Mouse (Mus musculus) yolk sac, embryonic 10.5 days (tissue): ENCODE measurements at regions not wholly inside any gene's neighbourhood (a gene's known extent, or its start where the extent isn't known, plus 50 kb on each side); places are given as distances from the start of the nearest gene placed in this dataset.

Experiments used
- DNase-seq: peaks from one replicate; pipeline ENCODE4 v3.0.0-alpha.2; 2017; ENCODE audit warnings: low spot score

DNA sequence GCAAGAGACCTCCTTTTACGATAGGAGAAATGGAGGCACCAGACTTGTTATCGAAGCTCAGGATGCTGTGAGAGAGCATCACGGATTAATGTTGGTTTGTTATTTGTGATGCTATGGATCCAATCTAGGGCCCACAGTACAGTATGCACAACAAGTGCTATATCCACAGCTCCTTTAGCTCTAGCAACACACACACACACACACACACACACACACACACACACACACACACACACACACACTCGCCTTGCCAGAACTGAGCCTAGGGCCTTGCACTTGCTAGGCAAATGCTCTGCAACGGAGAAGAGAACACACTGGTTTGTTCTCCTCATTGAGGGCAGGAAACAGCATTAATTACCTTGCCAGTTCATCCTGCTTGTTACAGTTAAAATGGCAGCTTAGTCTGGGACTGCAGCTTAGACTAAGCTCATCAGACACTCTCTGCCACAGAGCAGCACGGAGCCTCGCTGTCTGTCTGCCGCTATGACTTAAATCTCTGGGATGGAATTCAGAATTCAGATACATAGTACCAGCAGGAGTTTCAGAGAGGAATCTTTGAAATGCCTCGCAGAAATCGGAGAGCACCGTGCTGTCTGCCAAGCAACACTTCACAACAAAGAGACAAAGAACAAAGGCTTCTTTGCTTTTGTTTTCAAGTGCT, 285.0 kb downstream of the Rngtt start:
- DNase-seq: no peak

GRCm38 (mm10) chr4:33595763-33596162, 285.7 kb downstream of the Rngtt start:
- DNase-seq: no peak

- no peak for DNase-seq
Observed at GRCm38 (mm10) chr4:33599966-33600365, 289.9 kb downstream of the Rngtt start.

DNA sequence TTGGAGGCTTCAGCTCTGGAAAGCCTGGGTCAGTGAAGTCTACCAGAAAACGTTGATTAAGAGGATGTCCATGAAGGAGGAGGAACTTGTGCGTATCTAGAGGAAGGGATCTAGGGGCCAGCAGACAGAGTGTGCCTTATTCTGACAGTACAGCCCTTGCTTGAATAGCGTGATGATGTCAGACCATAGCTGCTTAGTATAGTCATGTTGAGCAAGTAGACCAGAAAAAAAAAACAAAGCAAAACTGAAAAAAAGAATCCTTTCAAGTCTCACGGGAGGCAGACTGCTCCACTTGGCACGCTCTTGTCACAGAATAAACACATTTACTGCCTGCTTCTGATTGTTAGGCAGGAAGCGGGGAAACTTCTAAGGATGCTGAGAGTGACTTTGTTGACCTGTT, 290.7 kb downstream of the Rngtt start:
- no peak for DNase-seq

GRCm38 (mm10) chr4:33604636-33605035, 294.5 kb downstream of the Rngtt start:
- DNase-seq: no peak

DNA sequence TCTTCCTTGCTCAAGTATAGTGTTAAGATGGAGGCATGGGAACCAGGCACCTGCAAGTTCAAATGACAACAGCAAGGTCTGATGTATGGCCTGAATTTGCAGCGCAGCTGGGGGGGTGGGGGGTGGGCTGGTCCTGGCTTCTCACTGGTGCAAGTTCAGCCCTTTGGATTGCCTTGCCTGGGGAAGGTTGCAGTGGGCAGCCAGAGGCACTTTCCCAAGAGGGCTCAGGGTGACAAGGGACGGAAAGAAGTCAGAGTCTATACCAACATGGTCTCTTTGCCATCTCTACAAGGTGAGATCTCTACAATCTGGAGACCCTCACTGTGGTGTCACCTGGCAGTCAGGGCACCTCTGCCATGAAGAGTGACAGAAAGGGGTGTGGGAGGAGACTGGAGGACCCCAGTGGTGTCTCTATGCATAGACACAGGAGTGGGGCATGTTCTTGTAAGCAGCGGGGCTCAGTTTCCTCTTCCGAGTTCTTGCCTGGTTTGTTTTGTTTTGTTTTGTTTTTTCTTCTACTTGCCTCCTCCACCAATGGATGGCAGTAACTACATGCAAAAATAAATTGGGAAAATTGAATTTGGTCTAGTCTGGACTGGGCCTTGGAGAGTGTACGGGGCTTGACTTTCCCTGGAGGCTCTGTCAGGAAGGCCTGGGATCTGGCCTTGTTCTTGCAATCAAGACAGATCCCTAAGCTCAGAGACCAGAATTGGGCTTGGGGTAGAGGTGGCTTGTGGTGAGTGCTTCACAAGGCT, 284.4 kb upstream of the Cnr1 start:
- DNase-seq: no peak

- no peak for DNase-seq
Observed at GRCm38 (mm10) chr4:33640576-33641255, 283.7 kb upstream of the Cnr1 start.

- no peak for DNase-seq
Observed at GRCm38 (mm10) chr4:33641883-33642282, 282.5 kb upstream of the Cnr1 start.

DNA sequence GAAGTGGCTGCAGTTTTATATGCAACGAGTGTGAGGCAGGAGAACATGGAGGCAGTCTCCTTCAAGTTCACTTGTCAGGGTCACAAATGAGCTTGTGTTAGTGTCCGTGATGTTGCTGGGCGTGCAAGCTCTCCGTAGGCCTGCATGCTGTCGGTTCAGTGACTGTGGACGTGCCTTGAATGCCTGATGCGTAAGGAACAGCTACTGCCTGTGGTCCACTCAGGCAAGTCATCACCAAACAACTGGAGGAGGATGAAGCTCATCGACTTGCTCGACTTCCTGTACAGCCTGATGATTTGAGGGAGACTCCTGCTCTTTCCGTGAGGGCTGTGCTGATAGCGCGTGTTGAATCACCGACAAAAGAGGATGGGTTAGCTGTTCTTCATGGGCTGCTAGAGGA, 281.9 kb upstream of the Cnr1 start:
- no peak for DNase-seq

- DNase-seq: no peak
Observed at GRCm38 (mm10) chr4:33645217-33645616, 279.2 kb upstream of the Cnr1 start.

DNA sequence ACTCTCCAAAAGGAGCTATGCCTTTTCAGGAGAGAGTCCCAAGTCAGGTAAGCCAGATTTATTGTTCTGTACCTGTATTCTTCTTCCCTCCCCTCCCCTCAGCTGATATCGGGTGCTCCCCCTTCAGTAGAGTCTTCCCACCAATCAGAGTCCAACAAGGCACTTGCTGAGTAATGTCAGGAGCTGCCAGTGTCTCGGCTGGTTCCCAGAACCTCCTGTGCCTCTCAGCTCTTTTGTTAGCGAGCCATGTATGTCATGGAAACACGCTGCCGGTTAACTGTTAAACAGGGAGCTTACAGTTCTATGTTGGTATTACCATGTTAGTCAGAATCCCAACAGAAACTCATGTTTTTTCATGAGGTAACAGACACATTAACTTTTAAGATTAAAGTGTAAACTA, 273.1 kb upstream of the Cnr1 start:
- no peak for DNase-seq

DNA sequence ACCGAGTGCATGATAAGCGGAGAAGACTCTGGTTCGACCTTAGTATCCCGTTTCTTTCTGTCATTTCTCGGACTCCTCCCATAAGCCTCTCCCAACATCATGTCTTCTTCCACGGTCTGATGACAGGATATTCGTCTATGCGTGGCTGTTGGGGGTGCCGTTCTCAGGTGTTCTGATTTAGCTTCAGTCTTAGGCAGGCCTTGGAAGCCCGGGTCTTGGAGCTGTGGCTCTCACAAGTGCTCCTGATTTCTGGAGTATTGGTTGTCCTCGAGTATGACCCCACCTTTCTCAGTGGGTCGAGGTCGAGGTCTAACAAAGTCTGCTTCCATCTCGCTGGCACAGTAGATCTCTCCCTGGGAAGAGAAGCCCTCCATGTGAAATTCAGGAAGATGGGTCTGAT, 264.6 kb upstream of the Cnr1 start:
- no peak for DNase-seq

DNA sequence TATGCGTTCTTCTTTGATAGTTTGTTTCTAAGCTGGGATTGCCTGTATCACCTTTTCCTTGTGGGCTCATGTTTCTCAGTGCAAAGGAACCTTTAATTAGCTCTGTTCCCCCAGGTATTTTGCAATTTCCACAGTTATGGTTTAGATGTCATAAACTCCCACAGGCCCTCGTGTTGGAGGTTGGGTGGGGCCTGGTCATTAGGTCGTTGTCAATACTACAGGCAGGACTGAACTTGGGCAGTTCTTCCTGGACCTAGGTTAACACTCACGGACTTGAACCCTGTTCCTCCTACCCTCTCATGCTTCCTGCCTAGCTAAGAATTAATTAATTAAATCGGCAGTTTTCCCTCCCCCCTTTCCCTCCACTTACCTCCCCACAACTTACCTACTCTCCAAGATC, 263.8 kb upstream of the Cnr1 start:
- DNase-seq: no peak

DNA sequence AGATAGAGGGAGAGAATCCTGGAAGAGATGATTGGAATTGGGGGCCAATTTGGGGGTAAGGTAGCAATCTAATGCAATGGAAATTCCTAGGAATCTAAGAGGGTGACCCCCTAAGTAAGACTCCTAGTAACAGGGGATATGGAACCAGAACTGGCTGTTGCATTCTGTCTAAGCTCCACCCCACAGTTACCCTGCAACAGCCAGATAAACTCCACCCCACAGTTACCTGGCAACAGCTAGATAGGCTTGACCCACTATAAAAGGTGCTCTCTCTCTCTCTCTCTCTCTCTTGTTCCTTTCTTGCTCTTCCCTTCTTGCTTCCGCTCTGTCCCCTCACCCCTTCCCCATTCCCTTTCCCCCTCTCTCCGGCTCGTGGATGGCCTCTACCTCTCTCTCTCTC, 262.5 kb upstream of the Cnr1 start:
- DNase-seq: no peak

GRCm38 (mm10) chr4:33662965-33663364, 261.4 kb upstream of the Cnr1 start:
- no peak for DNase-seq

GRCm38 (mm10) chr4:33663616-33664473, 260.5 kb upstream of the Cnr1 start:
- no peak for DNase-seq

- no peak for DNase-seq
Observed at GRCm38 (mm10) chr4:33664474-33664822, 259.9 kb upstream of the Cnr1 start.

- DNase-seq: no peak
Observed at GRCm38 (mm10) chr4:33665250-33665873, 259.0 kb upstream of the Cnr1 start.

GRCm38 (mm10) chr4:33668431-33668830, 256.0 kb upstream of the Cnr1 start:
- no peak for DNase-seq

DNA sequence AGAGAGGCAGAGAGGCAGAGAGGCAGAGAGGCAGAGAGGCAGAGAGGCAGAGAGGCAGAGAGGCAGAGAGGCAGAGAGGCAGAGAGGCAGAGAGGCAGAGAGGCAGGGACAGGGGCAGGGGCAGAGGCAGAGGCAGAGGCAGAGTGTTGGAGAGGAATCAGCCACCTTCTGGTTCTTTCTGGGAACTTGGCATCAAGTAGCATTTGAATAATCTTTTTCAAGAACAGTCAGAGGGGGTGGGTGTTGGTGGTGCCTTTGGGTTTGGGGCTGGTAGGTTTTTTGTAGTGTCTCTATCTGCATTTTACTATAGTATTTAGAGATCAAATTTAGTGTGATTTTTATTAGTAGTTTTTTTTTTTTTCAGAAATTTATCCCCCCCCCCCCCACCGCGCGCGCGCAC, 249.3 kb upstream of the Cnr1 start:
- DNase-seq: no peak

DNA sequence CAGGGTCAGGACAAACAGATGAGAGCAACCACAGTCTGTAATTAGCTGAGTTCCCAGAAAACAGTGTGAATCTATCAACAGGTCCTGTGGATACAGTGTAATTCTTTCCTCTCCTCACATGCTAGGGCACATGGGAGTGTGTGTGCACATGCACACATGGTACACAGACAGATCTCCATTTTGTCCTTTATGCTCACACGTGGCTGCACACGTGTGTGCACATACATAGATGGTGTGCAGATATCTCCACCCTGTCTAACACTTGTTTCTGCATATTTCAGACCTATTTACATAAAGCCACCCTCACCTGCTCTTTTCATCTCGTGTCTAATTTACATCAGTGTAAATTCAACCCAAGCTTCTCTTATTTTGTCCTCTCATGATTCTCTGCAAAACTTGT, 245.0 kb upstream of the Cnr1 start:
- DNase-seq: no peak

GRCm38 (mm10) chr4:33686135-33686534, 238.3 kb upstream of the Cnr1 start:
- no peak for DNase-seq
